Mouse (Mus musculus): ENCODE measurements around the gene App.

DNA sequence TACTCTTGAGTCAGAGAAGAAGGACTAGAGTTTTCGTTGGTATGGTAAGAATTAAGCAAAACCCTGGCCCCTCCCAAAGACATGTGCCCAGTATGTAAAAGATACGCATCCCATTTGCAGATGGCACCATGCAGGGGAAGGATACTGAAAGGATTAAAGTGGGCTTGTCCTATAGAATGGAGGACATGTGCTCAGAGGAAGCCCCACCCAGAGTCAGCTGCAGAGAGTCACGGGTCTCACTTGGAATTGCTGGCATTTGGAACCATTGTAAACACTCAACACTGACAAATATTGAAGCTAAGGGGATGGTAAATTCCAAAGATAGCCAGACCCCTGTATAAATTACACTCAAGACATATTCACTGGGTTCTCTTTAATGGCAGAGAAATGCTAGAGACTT is 7.1 kb upstream of the App start:
- no peak for TF ChIP-seq SRF (IDR thresholded peaks at IDR 0.05; ENCODE audit: control insufficient read depth, insufficient read length, low read depth)
- TF ChIP-seq USF1 (IDR thresholded peaks at IDR 0.05; ENCODE audit: low read depth): no peak
- no peak for TF ChIP-seq POLR2AphosphoS2 (IDR thresholded peaks at IDR 0.05; ENCODE audit: insufficient read length, low read depth)
- TF ChIP-seq POLR2A (IDR thresholded peaks at IDR 0.05; ENCODE audit: insufficient read length, low read depth): no peak

Measured in myocyte (in vitro differentiated cells).